Mouse (Mus musculus) central nervous system, embryonic 14 days (tissue): ENCODE data around the gene Dnaja1. TPM values are rescaled to one million over a fixed set of nuclear protein-coding genes. Genes with fewer than 3 reads are reported as not detected.

Experiments used
- polyA plus RNA-seq: library from polyadenylated mRNA; depleted of rRNA; stranded (reverse); fragments of >200 nt; gene quantifications from 2 replicates; pipeline ENCODE4 v1.2.3, GENCODE M21; 2012; rRNA removed

Dnaja1 gene
- polyA plus RNA-seq, result 186 and 200 TPM in 2 replicates

GRCm38 (mm10) chr4:40722011-40722666 lies at the start of gene Dnaja1:
Gene Dnaja1 (plus strand): TSS chr4:40722150.

GRCm38 (mm10) chr4:40702797-40703709 lies 18.9 kb upstream of the Dnaja1 start, which contains the start of gene Aptx:
Gene Aptx (minus strand): TSS chr4:40703194.

GRCm38 (mm10) chr4:40757780-40758420 lies 36.0 kb downstream of the Dnaja1 start, which contains the start of gene Smu1:
Gene Smu1 (minus strand): TSS chr4:40757923.

Other genes starting within 250 kb of the Dnaja1 start
- 0.20 and 0.40 TPM in 2 replicates for gene Tmem215, start 250.0 kb upstream of the Dnaja1 start, polyA plus RNA-seq
- gene Aptx, start 19.0 kb upstream of the Dnaja1 start, polyA plus RNA-seq, result 32.7 and 37.4 TPM in 2 replicates
- 74.7 and 83.7 TPM in 2 replicates for gene Smu1, start 35.8 kb downstream of the Dnaja1 start, polyA plus RNA-seq
- 7.8 and 15.0 TPM in 2 replicates for gene B4galt1, start 131.9 kb downstream of the Dnaja1 start, polyA plus RNA-seq
- not detected in 2 replicates for gene Spink4, start 197.9 kb downstream of the Dnaja1 start, polyA plus RNA-seq
- 114 and 117 TPM in 2 replicates for gene Bag1, start 226.1 kb downstream of the Dnaja1 start, polyA plus RNA-seq
- gene Chmp5, start 226.3 kb downstream of the Dnaja1 start, polyA plus RNA-seq, result 112 and 132 TPM in 2 replicates
- 115 and 116 TPM in 2 replicates for gene Nfx1, start 248.8 kb downstream of the Dnaja1 start, polyA plus RNA-seq